7 mouse cellular contexts compared by ENCODE assay signal in the genomic region with DNA sequence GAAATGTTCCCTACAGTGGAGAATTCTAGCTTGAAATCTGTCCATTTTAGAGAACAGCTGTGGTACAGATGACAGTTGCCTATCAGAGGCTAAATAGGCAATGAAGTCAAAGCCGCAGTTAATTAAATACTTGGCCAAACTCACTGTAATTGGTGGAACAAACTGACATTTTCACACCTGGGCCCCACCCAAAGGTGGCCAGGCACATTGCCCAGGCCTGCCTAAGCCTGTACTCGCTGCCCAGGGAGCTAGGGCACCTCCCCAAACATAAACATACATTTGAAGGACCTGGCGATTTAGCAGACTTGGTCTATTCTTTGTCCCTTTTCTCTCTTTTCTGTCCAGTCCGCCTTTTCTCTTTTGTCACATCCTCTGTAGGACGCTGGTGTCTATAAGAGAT. TPM values are rescaled to one million over a fixed set of nuclear protein-coding genes. Genes with fewer than 3 reads are reported as not detected.
DNase-seq lines count a peak whose midpoint lies in the region; ATAC-seq and TF ChIP-seq lines count a peak whose summit lies in the region.

A gene (plus strand): TSS at position 276 of the 400 bp plus-strand sequence.

- peak within 1 kb of the TSS; percentile 75 for H3K9ac ChIP-seq in intestine, embryonic 15.5 days

- H3K4me1 ChIP-seq in spleen, adult 2 months (ENCODE audit: control insufficient read depth, insufficient read depth, insufficient read length): peaks cover 11% of the 10 kb centered on the region; the same call in 1 of the 2 replicates
- peaks cover 28% of the 10 kb centered on the region for H3K4me1 ChIP-seq in embryonic facial prominence, embryonic 10.5 days
- peaks cover 14% of the 10 kb centered on the region; the same call in 1 of the 2 replicates for H3K4me1 ChIP-seq in intestine, embryonic 15.5 days (replicated peaks)

- H3K4me2 ChIP-seq in intestine, embryonic 15.5 days (replicated peaks): peak within 1 kb of the TSS; percentile 94

- H3K9me3 ChIP-seq in embryonic facial prominence, embryonic 10.5 days: no peaks in the 10 kb centered on the region
- H3K9me3 ChIP-seq in intestine, embryonic 15.5 days: no peaks in the 10 kb centered on the region

- no peak for TF ChIP-seq CTCF in spleen, adult 2 months (IDR thresholded peaks at IDR 0.05; ENCODE audit: extremely low read depth, insufficient read depth, insufficient read length, insufficient replicate concordance)

- no peak for DNase-seq in spleen, adult 2 months (ENCODE audit: low read depth in 1 of 2, low spot score in 2 of 2)
- no peak for DNase-seq in spleen, adult 18-20 months
- DNase-seq in embryonic facial prominence, embryonic 10.5 days (ENCODE audit: low spot score): no peak
- DNase-seq in lung, postnatal 25 days (ENCODE audit: low spot score): peak; percentile 9
- no peak for DNase-seq in thymus, postnatal 0 days (ENCODE audit: low spot score)

- no peaks in the 10 kb centered on the region; the same call in 1 of the 2 replicates for H3K27me3 ChIP-seq in spleen, adult 2 months (ENCODE audit: control insufficient read depth, insufficient read depth, low read length)
- no peaks in the 10 kb centered on the region for H3K27me3 ChIP-seq in embryonic facial prominence, embryonic 10.5 days (replicated peaks; ENCODE audit: low read depth, poor library complexity, severe bottlenecking)
- no peaks in the 10 kb centered on the region for H3K27me3 ChIP-seq in intestine, embryonic 15.5 days (replicated peaks)

- H3K4me3 ChIP-seq in spleen, adult 2 months (ENCODE audit: extremely low read depth, insufficient read depth, insufficient read length): peak within 1 kb of the TSS; percentile 77
- H3K4me3 ChIP-seq in embryonic facial prominence, embryonic 10.5 days: peak within 1 kb of the TSS; percentile 74
- peak within 1 kb of the TSS; percentile 59 for H3K4me3 ChIP-seq in intestine, embryonic 15.5 days (replicated peaks)

- peaks cover 18% of the 10 kb centered on the region for H3K36me3 ChIP-seq in spleen, adult 2 months (ENCODE audit: control insufficient read depth, insufficient read depth, low read length)
- H3K36me3 ChIP-seq in embryonic facial prominence, embryonic 10.5 days (replicated peaks): peaks cover 61% of the 10 kb centered on the region
- H3K36me3 ChIP-seq in intestine, embryonic 15.5 days: peaks cover 30% of the 10 kb centered on the region

- H3K27ac ChIP-seq in spleen, adult 2 months (ENCODE audit: insufficient read depth, low read length): peak within 1 kb of the TSS; percentile 73
- H3K27ac ChIP-seq in embryonic facial prominence, embryonic 10.5 days (replicated peaks): peak within 1 kb of the TSS; percentile 79
- peak within 1 kb of the TSS; percentile 92 for H3K27ac ChIP-seq in intestine, embryonic 15.5 days

- 49% methylated on average over 5 of the region's 5 CpGs for WGBS in spleen, adult 2 months
- WGBS in embryonic facial prominence, embryonic 10.5 days: 25% methylated on average over 5 of the region's 5 CpGs
- 23% methylated on average over 5 of the region's 5 CpGs for WGBS in intestine, embryonic 15.5 days

- TF ChIP-seq POLR2A in spleen, adult 2 months (IDR thresholded peaks at IDR 0.05; ENCODE audit: low read depth, low read length): no peak

- ATAC-seq in intestine, embryonic 15.5 days: no peak
- ATAC-seq in activated CD4-positive, CD25-positive, alpha-beta regulatory T cell, adult 4 months: no peak

RNA-seq across cellular contexts. Expression of the gene that starts here (rescaled TPM):
- 9.4 and 10.8 TPM in 2 replicates for polyA plus RNA-seq in spleen, adult 2 months (2012; rRNA removed)
- 1.6 and 1.7 TPM in 2 replicates for polyA plus RNA-seq in embryonic facial prominence, embryonic 10.5 days (2016; fragmentation: Nextera tagmentation; extraction: Ambion mirVana)
- 4.1 and 4.8 TPM in 2 replicates for polyA plus RNA-seq in intestine, embryonic 15.5 days (2015; fragmentation: Nextera tagmentation; extraction: Ambion mirVana)
- 10 to 100 TPM in 1 of 2 experiments, 1 to 10 TPM in 1; 9.2 to 15.3 TPM for polyA plus RNA-seq in activated CD4-positive, CD25-positive, alpha-beta regulatory T cell, adult 4 months (2017; shearing (Covaris generic))
- polyA plus RNA-seq in thymus, postnatal 0 days (2015; fragmentation: Nextera tagmentation; extraction: Ambion mirVana): 3.8 and 4.1 TPM in 2 replicates
